Mouse (Mus musculus): ENCODE results near the gene Kat7. TPM values are rescaled to one million over a fixed set of nuclear protein-coding genes. Genes with fewer than 3 reads are reported as not detected.

Kat7 gene
- polyA plus RNA-seq, 1 experiment from 2014 or later, result 43.3 TPM

DNA sequence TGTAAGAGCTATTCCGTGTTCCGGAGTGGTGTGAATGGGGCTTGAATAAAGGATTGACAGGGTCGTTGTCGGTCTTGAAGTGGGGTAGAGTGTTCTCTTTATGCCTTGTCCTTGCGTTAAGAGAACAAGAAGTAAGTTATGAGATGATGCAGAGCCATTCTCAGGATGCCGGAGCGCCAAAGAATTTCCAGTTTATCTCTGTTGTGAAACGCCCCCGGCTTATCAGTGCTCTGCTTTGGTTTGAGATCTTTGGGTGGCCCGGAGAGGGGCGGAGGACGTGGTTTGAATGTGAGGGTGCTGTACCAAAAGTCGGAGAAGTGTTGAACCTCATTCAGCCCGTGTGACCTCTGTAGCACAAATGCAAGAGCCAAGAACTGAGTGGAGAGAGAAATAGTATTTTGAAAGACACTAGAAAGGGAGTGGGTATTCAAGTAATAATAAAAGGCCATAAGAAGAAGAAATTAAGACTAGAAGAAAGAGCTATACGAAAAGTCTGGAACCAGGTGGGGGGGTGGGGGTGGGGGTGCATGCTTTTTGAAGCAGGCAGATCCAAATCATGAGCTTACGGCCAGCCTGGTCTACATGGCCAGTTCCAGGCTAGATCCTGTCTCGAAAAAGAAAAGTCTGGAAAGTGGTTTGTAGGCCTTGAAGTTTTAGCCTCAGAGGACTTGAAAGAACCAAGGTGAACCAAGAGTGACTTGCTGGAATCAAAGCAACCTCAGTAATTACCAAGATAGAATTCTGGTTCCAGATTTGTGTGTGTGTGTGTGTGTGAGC, 790 bp upstream of the Kat7 start:
- Histone ChIP-seq H3K36me3 (peaks cover 2% of the 10 kb centered on the region; the same call in 1 of the 2 replicates), H3K27me3 (no peaks in the 10 kb centered on the region), H3K4me1 (replicated peaks) (peaks cover 25% of the 10 kb centered on the region), H3K9ac (peak overlapping the region; percentile 63), H3K4me2 (peak overlapping the region; percentile 73), H3K9me3 (replicated peaks) (no peaks in the 10 kb centered on the region), H3K4me3 (peak overlapping the region; percentile 96), H3K27ac (peak overlapping the region; percentile 89)
- WGBS, result 5% methylated on average over 17 of the region's 17 CpGs
- ATAC-seq (replicated peaks; ENCODE audit: insufficient number of reproducible peaks, insufficient read depth, low FRiP score, low read depth), result no peak

- Histone ChIP-seq H3K27ac (peak overlapping the region; percentile 98), H3K4me2 (peak overlapping the region; percentile 66), H3K4me3 (peak overlapping the region; percentile 96), H3K36me3 (peaks cover 12% of the 10 kb centered on the region), H3K9me3 (replicated peaks) (no peaks in the 10 kb centered on the region), H3K4me1 (replicated peaks) (peaks cover 22% of the 10 kb centered on the region), H3K27me3 (no peaks in the 10 kb centered on the region), H3K9ac (peak overlapping the region; percentile 98)
- ATAC-seq (replicated peaks; ENCODE audit: insufficient number of reproducible peaks, insufficient read depth, low FRiP score, low read depth), result peak; percentile 96
- under 1% methylated on average over 37 of the region's 37 CpGs for WGBS
Observed at GRCm38 (mm10) chr11:95309510-95310006, 488 bp downstream of the Kat7 start.

DNA sequence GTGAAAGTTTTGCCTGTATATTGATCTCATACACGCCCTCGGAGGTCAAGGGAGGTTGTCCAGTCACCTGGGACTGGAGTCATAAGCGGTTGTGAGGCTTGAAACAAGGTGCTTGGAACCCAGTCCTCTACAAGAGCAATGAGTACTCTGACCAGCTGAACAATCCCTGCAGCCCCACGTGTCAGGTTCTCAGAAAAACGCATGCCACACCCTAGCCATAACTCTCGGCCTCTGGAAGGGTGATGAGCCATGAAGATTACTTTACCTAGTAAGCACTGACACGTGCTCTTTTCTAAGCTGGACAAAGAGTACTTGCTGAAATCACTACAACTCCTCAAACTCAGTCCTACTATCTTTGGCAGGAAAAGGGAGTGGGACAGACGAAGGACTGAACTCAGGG, 2.5 kb downstream of the Kat7 start:
- no peak for ATAC-seq (replicated peaks; ENCODE audit: insufficient number of reproducible peaks, insufficient read depth, low FRiP score, low read depth)
- no peak overlapping the region for H3K9ac ChIP-seq
- WGBS, result 83% methylated on average over 8 of the region's 8 CpGs
- H3K4me2 ChIP-seq, result no peak overlapping the region
- no peak overlapping the region for H3K27ac ChIP-seq
- no peak overlapping the region for H3K4me3 ChIP-seq
- no peaks in the 10 kb centered on the region for H3K27me3 ChIP-seq
- no peaks in the 10 kb centered on the region for H3K9me3 ChIP-seq (replicated peaks)
- peaks cover 22% of the 10 kb centered on the region for H3K36me3 ChIP-seq
- H3K4me1 ChIP-seq (replicated peaks), result peaks cover 26% of the 10 kb centered on the region

DNA sequence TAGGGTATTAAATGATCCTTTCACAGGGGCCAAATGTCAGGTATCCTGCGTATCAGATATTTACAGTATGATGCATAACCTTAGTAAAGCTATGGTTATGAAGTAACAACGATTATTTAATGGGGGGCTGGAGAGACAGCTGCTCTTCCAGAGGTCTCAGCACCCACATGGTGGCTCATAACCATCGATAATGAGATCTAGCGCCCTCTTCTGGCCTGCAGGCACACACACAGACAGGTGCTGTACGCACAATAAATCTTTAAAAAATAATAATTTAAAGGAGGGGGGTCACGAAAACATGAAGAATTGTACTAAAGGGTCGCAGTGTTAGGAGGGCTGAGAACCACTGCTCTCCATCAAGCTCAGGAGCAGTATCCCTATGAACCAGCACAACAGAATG, 4.4 kb downstream of the Kat7 start:
- H3K4me3 ChIP-seq, result no peak overlapping the region
- WGBS, result 90% methylated on average over 7 of the region's 7 CpGs
- H3K4me2 ChIP-seq, result no peak overlapping the region
- no peak overlapping the region for H3K9ac ChIP-seq
- H3K36me3 ChIP-seq, result peaks cover 41% of the 10 kb centered on the region
- no peaks in the 10 kb centered on the region for H3K9me3 ChIP-seq (replicated peaks)
- ATAC-seq (replicated peaks; ENCODE audit: insufficient number of reproducible peaks, insufficient read depth, low FRiP score, low read depth), result no peak
- H3K4me1 ChIP-seq (replicated peaks), result peaks cover 20% of the 10 kb centered on the region
- no peaks in the 10 kb centered on the region for H3K27me3 ChIP-seq
- H3K27ac ChIP-seq, result no peak overlapping the region

- no peak overlapping the region for H3K4me2 ChIP-seq
- WGBS, result 89% methylated on average over 3 of the region's 3 CpGs
- H3K27ac ChIP-seq, result no peak overlapping the region
- peaks cover 66% of the 10 kb centered on the region for H3K36me3 ChIP-seq
- no peaks in the 10 kb centered on the region for H3K27me3 ChIP-seq
- H3K9me3 ChIP-seq (replicated peaks), result no peaks in the 10 kb centered on the region
- peaks cover 4% of the 10 kb centered on the region for H3K4me1 ChIP-seq (replicated peaks)
- H3K4me3 ChIP-seq, result no peak overlapping the region
- ATAC-seq (replicated peaks; ENCODE audit: insufficient number of reproducible peaks, insufficient read depth, low FRiP score, low read depth), result no peak
- no peak overlapping the region for H3K9ac ChIP-seq
Observed at GRCm38 (mm10) chr11:95301772-95302171, 8.3 kb downstream of the Kat7 start.

DNA sequence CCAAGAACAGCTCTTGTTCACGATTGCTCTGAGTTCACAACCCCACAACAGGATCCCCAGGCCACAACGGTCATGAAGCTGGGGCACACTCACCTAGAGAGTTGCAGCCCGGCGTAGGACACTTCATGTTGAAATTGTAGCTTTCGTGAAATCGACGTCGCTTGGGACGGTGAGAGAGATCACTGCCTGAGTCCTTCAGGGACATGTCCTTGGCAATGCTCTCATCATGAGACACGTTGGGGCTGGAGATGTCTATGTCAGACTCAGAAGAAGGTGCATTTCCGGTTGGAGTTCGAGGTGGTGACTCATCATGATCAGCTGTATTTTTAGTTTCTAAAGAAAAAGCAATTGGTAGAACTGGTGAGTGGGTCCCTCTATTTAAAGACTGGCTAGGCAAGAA, 10.2 kb downstream of the Kat7 start:
- 83% methylated on average over 12 of the region's 12 CpGs for WGBS
- H3K27me3 ChIP-seq, result no peaks in the 10 kb centered on the region
- H3K4me2 ChIP-seq, result no peak overlapping the region
- peaks cover 4% of the 10 kb centered on the region for H3K4me1 ChIP-seq (replicated peaks)
- H3K9me3 ChIP-seq (replicated peaks), result no peaks in the 10 kb centered on the region
- H3K4me3 ChIP-seq, result no peak overlapping the region
- H3K9ac ChIP-seq, result no peak overlapping the region
- ATAC-seq (replicated peaks; ENCODE audit: insufficient number of reproducible peaks, insufficient read depth, low FRiP score, low read depth), result no peak
- H3K27ac ChIP-seq, result no peak overlapping the region
- peaks cover 63% of the 10 kb centered on the region for H3K36me3 ChIP-seq

GRCm38 (mm10) chr11:95298146-95298545, 11.9 kb downstream of the Kat7 start:
- WGBS, result 18% methylated on average over 2 of the region's 2 CpGs
- Histone ChIP-seq H3K27ac (no peak overlapping the region), H3K27me3 (no peaks in the 10 kb centered on the region), H3K4me3 (no peak overlapping the region), H3K36me3 (peaks cover 67% of the 10 kb centered on the region), H3K9me3 (replicated peaks) (no peaks in the 10 kb centered on the region), H3K9ac (no peak overlapping the region), H3K4me1 (replicated peaks) (no peaks in the 10 kb centered on the region), H3K4me2 (no peak overlapping the region)
- ATAC-seq (replicated peaks; ENCODE audit: insufficient number of reproducible peaks, insufficient read depth, low FRiP score, low read depth), result no peak

DNA sequence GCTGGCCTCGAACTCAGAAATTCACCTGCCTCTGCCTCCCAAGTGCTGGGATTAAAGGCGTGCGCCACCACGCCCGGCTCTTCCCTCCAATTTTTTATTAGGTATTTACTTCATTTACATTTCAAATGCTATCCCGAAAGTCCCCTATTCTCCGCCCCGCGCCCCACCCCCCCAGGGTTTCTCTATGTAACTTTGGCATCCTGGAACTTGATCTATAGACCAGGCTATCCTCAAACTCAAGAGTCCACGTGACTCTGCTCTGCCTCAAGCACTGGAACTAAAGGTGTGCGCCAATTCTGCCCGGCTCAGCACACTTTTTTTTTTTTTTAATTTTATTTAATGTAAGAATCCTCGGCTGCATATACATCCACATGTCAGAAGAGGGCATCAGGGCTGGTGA, 14.3 kb downstream of the Kat7 start:
- H3K9me3 ChIP-seq (replicated peaks), result no peaks in the 10 kb centered on the region
- no peak for ATAC-seq (replicated peaks; ENCODE audit: insufficient number of reproducible peaks, insufficient read depth, low FRiP score, low read depth)

DNA sequence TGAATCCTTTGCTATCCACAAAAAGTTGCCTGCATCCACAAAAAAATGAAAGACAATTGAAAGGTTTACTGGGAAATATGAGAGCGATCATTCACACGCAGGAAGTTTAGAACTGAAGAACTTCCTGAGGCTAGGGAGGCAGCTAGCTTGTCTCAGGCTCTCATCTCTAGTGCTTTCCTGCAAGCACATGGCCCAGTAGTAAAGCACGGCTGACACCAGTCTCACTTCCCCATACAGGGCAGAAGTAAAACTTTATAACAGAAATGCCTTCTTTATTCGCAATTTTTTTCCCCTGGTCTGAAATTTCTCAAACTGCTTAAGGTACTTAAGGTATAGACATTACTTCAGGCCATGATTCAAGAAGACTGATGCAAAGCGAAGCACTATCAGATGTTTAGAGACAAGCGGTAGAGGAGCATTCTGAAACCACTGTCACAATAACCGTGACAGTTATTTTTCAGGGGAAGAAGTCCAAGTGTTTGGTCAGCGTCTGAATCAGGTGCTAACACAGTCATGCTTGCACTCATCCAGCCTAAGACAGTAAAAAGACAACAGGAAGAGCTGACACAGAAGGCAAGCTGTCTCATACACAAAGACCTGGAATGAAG, 16.9 kb downstream of the Kat7 start:
- ATAC-seq (replicated peaks; ENCODE audit: insufficient number of reproducible peaks, insufficient read depth, low FRiP score, low read depth), result no peak

More for the DNA sequence above, 14.3 kb downstream of the Kat7 start:
- no peaks in the 10 kb centered on the region for H3K4me1 ChIP-seq (replicated peaks)
- no peak overlapping the region for H3K27ac ChIP-seq
- H3K27me3 ChIP-seq, result no peaks in the 10 kb centered on the region
- H3K9ac ChIP-seq, result no peak overlapping the region
- H3K4me2 ChIP-seq, result no peak overlapping the region
- H3K36me3 ChIP-seq, result peaks cover 58% of the 10 kb centered on the region
- H3K4me3 ChIP-seq, result no peak overlapping the region
- 94% methylated on average over 13 of the region's 13 CpGs for WGBS

GRCm38 (mm10) chr11:95291998-95292397, 18.0 kb downstream of the Kat7 start:
- ATAC-seq (replicated peaks; ENCODE audit: insufficient number of reproducible peaks, insufficient read depth, low FRiP score, low read depth), result no peak
- Histone ChIP-seq H3K27me3 (no peaks in the 10 kb centered on the region), H3K4me2 (no peak overlapping the region), H3K36me3 (peaks cover 66% of the 10 kb centered on the region), H3K9me3 (replicated peaks) (no peaks in the 10 kb centered on the region), H3K27ac (no peak overlapping the region), H3K4me3 (no peak overlapping the region), H3K4me1 (replicated peaks) (no peaks in the 10 kb centered on the region), H3K9ac (no peak overlapping the region)
- WGBS, result 73% methylated on average over 4 of the region's 4 CpGs

More for the DNA sequence above, 16.9 kb downstream of the Kat7 start:
- WGBS, result 76% methylated on average over 8 of the region's 8 CpGs
- Histone ChIP-seq H3K36me3 (peaks cover 62% of the 10 kb centered on the region), H3K4me2 (no peak overlapping the region), H3K4me1 (replicated peaks) (no peaks in the 10 kb centered on the region), H3K4me3 (no peak overlapping the region), H3K27ac (no peak overlapping the region; the same call in 1 of the 2 replicates), H3K9me3 (replicated peaks) (no peaks in the 10 kb centered on the region), H3K9ac (no peak overlapping the region), H3K27me3 (no peaks in the 10 kb centered on the region)

DNA sequence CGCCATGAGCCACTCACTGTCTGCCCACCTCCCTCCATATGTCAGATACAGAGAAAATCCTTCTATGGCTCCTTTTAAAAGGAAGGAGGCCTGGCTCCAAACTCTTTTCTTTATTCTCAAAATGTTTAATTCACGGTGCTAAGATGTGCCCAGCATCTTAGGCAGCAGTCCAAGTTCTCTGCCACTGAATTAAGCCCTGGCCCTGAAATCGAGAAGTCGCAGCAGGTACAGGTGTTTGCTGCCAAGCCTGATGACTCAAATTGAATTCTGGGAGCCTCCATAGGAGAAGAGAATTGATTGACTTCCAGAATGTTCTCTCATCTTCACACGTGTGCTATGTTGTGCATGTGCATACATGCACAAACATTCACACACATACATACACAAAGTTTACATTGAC, 27.7 kb downstream of the Kat7 start:
- Histone ChIP-seq H3K9me3 (replicated peaks) (no peaks in the 10 kb centered on the region), H3K4me3 (no peak overlapping the region), H3K27ac (no peak overlapping the region), H3K36me3 (peaks cover 91% of the 10 kb centered on the region), H3K9ac (no peak overlapping the region), H3K4me2 (no peak overlapping the region), H3K27me3 (no peaks in the 10 kb centered on the region), H3K4me1 (replicated peaks) (0 out of 2 replicates have a peak, but pooled peaks cover 2% of the 10 kb centered on the region)
- no peak for ATAC-seq (replicated peaks; ENCODE audit: insufficient number of reproducible peaks, insufficient read depth, low FRiP score, low read depth)
- WGBS, result 97% methylated on average over 5 of the region's 5 CpGs

Data from heart, embryonic 15.5 days (tissue).